ENCODE assay signal across 8 mouse cellular contexts in the genomic region with DNA sequence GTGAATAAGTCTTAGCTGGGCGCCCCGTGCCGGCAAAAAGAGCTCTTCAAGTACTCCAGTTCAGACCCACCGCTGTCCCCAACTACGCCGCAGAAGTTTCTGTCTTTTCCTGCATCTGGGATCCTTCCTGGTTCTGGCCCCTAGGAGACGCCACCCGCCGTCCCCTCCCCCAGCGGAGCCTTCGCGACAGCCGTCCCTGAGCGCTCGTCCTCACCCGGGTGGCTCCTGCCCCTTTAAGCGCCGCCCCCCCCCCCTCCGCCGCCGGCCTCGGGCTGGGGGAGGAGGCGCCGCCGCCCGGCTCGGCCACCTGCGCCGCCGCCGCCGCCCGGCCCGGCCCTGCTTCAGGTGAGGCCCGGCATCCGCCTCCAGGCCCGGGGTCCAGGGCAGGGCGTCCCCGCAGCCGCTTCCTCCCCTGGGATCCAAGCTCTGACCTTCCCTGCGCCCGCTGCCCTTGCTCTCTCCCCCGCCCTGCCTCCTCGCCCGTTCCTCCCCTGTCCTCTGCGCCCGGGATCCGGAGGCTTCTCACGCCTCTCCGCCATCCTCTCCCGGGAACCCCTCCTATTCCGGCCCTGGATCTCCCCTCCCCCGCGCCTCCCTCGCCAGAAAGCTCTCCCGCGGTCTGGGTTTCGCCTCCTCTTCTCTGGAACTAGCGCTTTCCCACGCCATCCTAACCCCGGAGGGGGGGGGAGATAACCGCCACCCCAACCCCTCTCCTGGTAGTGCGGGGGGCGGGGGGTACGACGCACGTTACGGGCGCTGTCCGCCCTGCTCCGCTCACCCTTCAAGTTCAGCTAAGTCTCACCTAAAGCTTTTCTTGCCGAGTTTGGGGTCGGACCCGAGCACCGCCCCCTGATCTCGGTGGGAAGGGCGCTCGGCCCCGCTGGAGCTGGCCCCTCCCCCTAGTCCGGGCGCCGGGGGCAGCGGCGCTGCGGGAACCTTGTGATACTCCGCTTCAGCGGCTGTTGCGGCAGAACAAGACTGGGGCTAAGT. TPM values are rescaled to one million over a fixed set of nuclear protein-coding genes. Genes with fewer than 3 reads are reported as not detected.
DNase-seq lines count a peak whose midpoint lies in the region; ATAC-seq lines count a peak whose summit lies in the region.

No protein-coding gene starts in this region.

- WGBS in limb, embryonic 15.5 days = under 1% methylated on average over 59 of the region's 88 CpGs
- WGBS in midbrain, embryonic 16.5 days = under 1% methylated on average over 56 of the region's 88 CpGs

- peak; percentile 28; the same call in 1 of the 2 replicates for ATAC-seq in limb, embryonic 15.5 days (ENCODE audit: insufficient number of reproducible peaks, low FRiP score, low TSS enrichment, low read depth)
- peak; percentile 43 for ATAC-seq in midbrain, embryonic 16.5 days

- peak overlapping the region; percentile 85 for H3K4me3 ChIP-seq in limb, embryonic 15.5 days
- peak overlapping the region; percentile 72 for H3K4me3 ChIP-seq in midbrain, embryonic 16.5 days (ENCODE audit: low read depth, low read length)

- H3K36me3 ChIP-seq in limb, embryonic 15.5 days = peaks cover 31% of the 10 kb centered on the region
- H3K36me3 ChIP-seq in midbrain, embryonic 16.5 days (ENCODE audit: control insufficient read depth, insufficient read depth, low read length) = peaks cover 19% of the 10 kb centered on the region

- peak overlapping the region; percentile 85 for H3K4me2 ChIP-seq in limb, embryonic 15.5 days
- H3K4me2 ChIP-seq in midbrain, embryonic 16.5 days (ENCODE audit: low read length) = peak overlapping the region; percentile 85

- no peaks in the 10 kb centered on the region for H3K27me3 ChIP-seq in limb, embryonic 15.5 days
- no peaks in the 10 kb centered on the region for H3K27me3 ChIP-seq in midbrain, embryonic 16.5 days (ENCODE audit: control insufficient read depth, insufficient read depth, low read depth, low read length)

- peak overlapping the region; percentile 91 for H3K27ac ChIP-seq in limb, embryonic 15.5 days
- peak overlapping the region; percentile 84 for H3K27ac ChIP-seq in midbrain, embryonic 16.5 days (ENCODE audit: low read length)

- peak; percentile 79 for DNase-seq in layer of hippocampus, adult 11-12 months (ENCODE audit: low spot score)
- no peak for DNase-seq in layer of hippocampus, adult 9-10 months (ENCODE audit: low spot score)
- peak; percentile 87 for DNase-seq in embryo, embryonic 9.5 days (ENCODE audit: extremely low spot score)
- peak; percentile 56 to 77 for DNase-seq in gastrocnemius, postnatal 4 days (ENCODE audit: low spot score in 2 of 2)
- peak; percentile 81 for DNase-seq in kidney, adult 11 months
- peak; percentile 68 to 80 for DNase-seq in spleen, postnatal 14 days (ENCODE audit: low spot score in 2 of 2)

- peak overlapping the region; percentile 74 for H3K9ac ChIP-seq in limb, embryonic 15.5 days
- H3K9ac ChIP-seq in midbrain, embryonic 16.5 days (ENCODE audit: low read depth, low read length) = peak overlapping the region; percentile 84

- no peaks in the 10 kb centered on the region for H3K9me3 ChIP-seq in limb, embryonic 15.5 days
- no peaks in the 10 kb centered on the region for H3K9me3 ChIP-seq in midbrain, embryonic 16.5 days (replicated peaks; ENCODE audit: control insufficient read depth, low read length, poor library complexity, severe bottlenecking)

- H3K4me1 ChIP-seq in limb, embryonic 15.5 days = peaks cover 47% of the 10 kb centered on the region
- peaks cover 32% of the 10 kb centered on the region for H3K4me1 ChIP-seq in midbrain, embryonic 16.5 days (ENCODE audit: control insufficient read depth, insufficient read depth, low read length)

RNA-seq across cellular contexts. Expression of gene Baz2a, which starts 1.4 kb away (rescaled TPM):
- 10 to 100 TPM; 24.4 to 24.8 TPM for total RNA-seq in gastrocnemius, postnatal 4 days (2021)
- polyA plus RNA-seq in limb, embryonic 15.5 days (2015; fragmentation: Nextera tagmentation; extraction: Ambion mirVana) = 10.4 TPM in 2 replicates
- 7.4 and 8.5 TPM in 2 replicates for polyA plus RNA-seq in midbrain, embryonic 16.5 days (2015; fragmentation: Nextera tagmentation; extraction: Ambion mirVana)

RNA-seq across cellular contexts. Expression of gene Atp5b, which starts 9.7 kb away (rescaled TPM):
- 1,000 to 10,000 TPM; 3,386 to 3,414 TPM for total RNA-seq in gastrocnemius, postnatal 4 days (2021)
- 1,886 and 2,113 TPM in 2 replicates for polyA plus RNA-seq in limb, embryonic 15.5 days (2015; fragmentation: Nextera tagmentation; extraction: Ambion mirVana)
- polyA plus RNA-seq in midbrain, embryonic 16.5 days (2015; fragmentation: Nextera tagmentation; extraction: Ambion mirVana) = 2,034 and 2,090 TPM in 2 replicates

RNA-seq across cellular contexts. Expression of gene Ptges3, which starts 34.0 kb away (rescaled TPM):
- total RNA-seq in gastrocnemius, postnatal 4 days (2021) = 100 to 1,000 TPM; 108 to 110 TPM
- 402 and 459 TPM in 2 replicates for polyA plus RNA-seq in limb, embryonic 15.5 days (2015; fragmentation: Nextera tagmentation; extraction: Ambion mirVana)
- polyA plus RNA-seq in midbrain, embryonic 16.5 days (2015; fragmentation: Nextera tagmentation; extraction: Ambion mirVana) = 387 and 407 TPM in 2 replicates

RNA-seq across cellular contexts. Expression of gene Naca, which starts 57.4 kb away (rescaled TPM):
- total RNA-seq in gastrocnemius, postnatal 4 days (2021) = 100 to 1,000 TPM; 673 TPM
- polyA plus RNA-seq in limb, embryonic 15.5 days (2015; fragmentation: Nextera tagmentation; extraction: Ambion mirVana) = 697 and 704 TPM in 2 replicates
- 487 and 537 TPM in 2 replicates for polyA plus RNA-seq in midbrain, embryonic 16.5 days (2015; fragmentation: Nextera tagmentation; extraction: Ambion mirVana)
